Mouse (Mus musculus) limb, embryonic 13.5 days (tissue): ENCODE results near the gene Tpm1. TPM values are rescaled to one million over a fixed set of nuclear protein-coding genes. Genes with fewer than 3 reads are reported as not detected.
A peak's percentile ranks its signal among the peaks of the same experiment; 100 is the strongest.

ENCODE experiments used
- ATAC-seq: fragments of 200-750 bp; cut with Nextera tagmentation; 2 replicates; pipeline ENCODE4 v1.8.0; 2017; ENCODE audit warnings: low read depth, moderate number of reproducible peaks, moderate TSS enrichment; ENCODE audit not compliant: low FRiP score
- H3K27ac ChIP-seq: fragments of 300-500 bp; sonication (generic); 2 replicates; pipeline ENCODE4 v1.5.1; 2015; ENCODE audit warnings: inconsistent platforms, mild to moderate bottlenecking, moderate library complexity
- H3K27me3 ChIP-seq: fragments of 300-500 bp; sonication (generic); 2 replicates; pipeline ENCODE4 v1.6.1; 2015; ENCODE audit warnings: mild to moderate bottlenecking, inconsistent platforms
- H3K36me3 ChIP-seq: fragments of 300-500 bp; sonication (generic); 2 replicates; pipeline ENCODE4 v1.6.1; 2015; ENCODE audit warnings: inconsistent platforms, mild to moderate bottlenecking, moderate library complexity
- H3K4me1 ChIP-seq: fragments of 300-500 bp; sonication (generic); 2 replicates; pipeline ENCODE4 v1.6.1; 2015; ENCODE audit warnings: inconsistent platforms
- H3K4me2 ChIP-seq: fragments of 300-500 bp; sonication (generic); replicated peaks from 2 replicates; pipeline ENCODE4 v1.6.1; 2015; ENCODE audit warnings: inconsistent platforms, mild to moderate bottlenecking, moderate library complexity
- H3K4me3 ChIP-seq: fragments of 300-500 bp; sonication (generic); 2 replicates; pipeline ENCODE4 v1.5.1; 2015; ENCODE audit warnings: moderate library complexity, mild to moderate bottlenecking, inconsistent platforms
- H3K9ac ChIP-seq: fragments of 300-500 bp; sonication (generic); 2 replicates; pipeline ENCODE4 v1.6.1; 2015; ENCODE audit warnings: mild to moderate bottlenecking, inconsistent platforms
- H3K9me3 ChIP-seq: fragments of 300-500 bp; sonication (generic); 2 replicates; pipeline ENCODE4 v1.6.1; 2016; ENCODE audit warnings: inconsistent platforms
- WGBS: fragments of 180-500 bp; shearing (Covaris S2); methylation state at CpG from one replicate; pipeline ENCODE4 v1.1.7; 2015; 5-methylcytosine and 5-hydroxymethylcytosine counted together
- polyA plus RNA-seq: library from polyadenylated mRNA; unstranded; fragments of >200 nt; fragmentation: Nextera tagmentation; extraction: Ambion mirVana; gene quantifications from 2 replicates; pipeline ENCODE4 v1.2.1, GENCODE M21; 2015

Tpm1 gene
- polyA plus RNA-seq, 1 experiment from 2014 or later, result 775 TPM

- peak overlapping the region; percentile 79 for H3K9ac ChIP-seq
- H3K36me3 ChIP-seq, result peaks cover 12% of the 10 kb centered on the region
- H3K4me1 ChIP-seq, result peaks cover 9% of the 10 kb centered on the region; the same call in 1 of the 2 replicates
- peak; percentile 78 for ATAC-seq
- under 1% methylated on average over 40 of the region's 41 CpGs for WGBS
- peak overlapping the region; percentile 70 for H3K27ac ChIP-seq
- H3K27me3 ChIP-seq, result no peaks in the 10 kb centered on the region
- H3K4me3 ChIP-seq, result peak overlapping the region; percentile 88
- peak overlapping the region; percentile 73 for H3K4me2 ChIP-seq
- H3K9me3 ChIP-seq, result no peaks in the 10 kb centered on the region
Measured at GRCm38 (mm10) chr9:66974721-66975225, 74.4 kb downstream of the Tpm1 start.

Other genes starting within 250 kb of the Tpm1 start
- 4.2 and 5.1 TPM in 2 replicates for gene Aph1c, start 214.7 kb downstream of the Tpm1 start, polyA plus RNA-seq
- gene Rab8b, start 129.7 kb downstream of the Tpm1 start, polyA plus RNA-seq, result 17.7 and 18.4 TPM in 2 replicates
- 626 and 654 TPM in 2 replicates for gene Rps27l, start 103.3 kb downstream of the Tpm1 start, polyA plus RNA-seq
- 7.5 and 7.8 TPM in 2 replicates for gene Lactb, start 73.9 kb downstream of the Tpm1 start, polyA plus RNA-seq